Mouse (Mus musculus): Measurements from ENCODE around the gene Zfp568. TPM values are rescaled to one million over a fixed set of nuclear protein-coding genes. Genes with fewer than 3 reads are reported as not detected.

The Zfp568 gene
- polyA plus RNA-seq, 1 experiment from 2014 or later: 26.6 TPM

GRCm38 (mm10) chr7:30050882-30051548 lies 67.3 kb downstream of the Zfp568 start, which contains the start of gene Zfp14:
Zfp14 (minus strand) TSS chr7:30051380.
- peak within 1 kb of the TSS; percentile 73 for H3K27ac ChIP-seq (ENCODE audit: low read depth, low read length)
- WGBS: under 1% methylated on average over 40 of the region's 40 CpGs
- H3K4me3 ChIP-seq (ENCODE audit: low read length): peak within 1 kb of the TSS; percentile 78
- H3K27me3 ChIP-seq (ENCODE audit: control insufficient read depth, insufficient read depth, low read length): no peaks in the 10 kb centered on the region
- H3K4me1 ChIP-seq (ENCODE audit: control insufficient read depth, insufficient read depth, low read length): peaks cover 10% of the 10 kb centered on the region
- no peaks in the 10 kb centered on the region for H3K9me3 ChIP-seq (ENCODE audit: control insufficient read depth, low read length)
- peak within 1 kb of the TSS; percentile 84 for H3K4me2 ChIP-seq (replicated peaks; ENCODE audit: low read depth, low read length)
- ATAC-seq (ENCODE audit: low FRiP score, low TSS enrichment): peak; percentile 97
- peak within 1 kb of the TSS; percentile 66 for H3K9ac ChIP-seq (ENCODE audit: low read depth, low read length)
- peaks cover 4% of the 10 kb centered on the region for H3K36me3 ChIP-seq (ENCODE audit: control insufficient read depth, insufficient read depth, low read length)

GRCm38 (mm10) chr7:30053591-30053990 lies 69.8 kb downstream of the Zfp568 start:
- H3K27me3 ChIP-seq (ENCODE audit: control insufficient read depth, insufficient read depth, low read length): no peaks in the 10 kb centered on the region
- H3K9ac ChIP-seq (ENCODE audit: low read depth, low read length): no peak overlapping the region
- no peak overlapping the region for H3K27ac ChIP-seq (ENCODE audit: low read depth, low read length)
- no peak overlapping the region for H3K4me2 ChIP-seq (replicated peaks; ENCODE audit: low read depth, low read length)
- H3K36me3 ChIP-seq (ENCODE audit: control insufficient read depth, insufficient read depth, low read length): peaks cover 14% of the 10 kb centered on the region
- ATAC-seq (ENCODE audit: low FRiP score, low TSS enrichment): no peak
- no peak overlapping the region for H3K4me3 ChIP-seq (ENCODE audit: low read length)
- WGBS: 3% methylated on average over 3 of the region's 3 CpGs
- peaks cover 10% of the 10 kb centered on the region for H3K4me1 ChIP-seq (ENCODE audit: control insufficient read depth, insufficient read depth, low read length)
- H3K9me3 ChIP-seq (ENCODE audit: control insufficient read depth, low read length): no peaks in the 10 kb centered on the region

DNA sequence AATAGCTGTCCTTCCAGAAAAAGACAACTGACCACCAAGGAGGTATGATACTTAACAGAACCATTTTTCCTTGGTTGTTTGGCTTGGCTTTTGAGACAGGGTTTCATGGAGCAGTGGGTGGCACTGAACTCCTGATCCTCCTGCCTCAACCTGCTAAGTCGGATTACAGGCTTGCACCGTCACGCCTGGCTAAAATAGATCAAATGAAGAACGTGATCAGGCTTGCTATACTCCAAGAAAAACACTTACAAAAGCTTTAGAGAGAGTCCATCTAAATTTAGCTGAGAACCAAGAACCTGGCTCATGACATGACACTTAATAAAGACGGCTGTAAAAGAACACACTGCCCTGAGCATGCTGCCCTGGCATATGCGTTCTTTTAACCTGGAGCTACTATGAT lies 76.6 kb downstream of the Zfp568 start:
- H3K4me1 ChIP-seq (ENCODE audit: control insufficient read depth, insufficient read depth, low read length): no peaks in the 10 kb centered on the region
- no peaks in the 10 kb centered on the region for H3K9me3 ChIP-seq (ENCODE audit: control insufficient read depth, low read length)
- no peak overlapping the region for H3K27ac ChIP-seq (ENCODE audit: low read depth, low read length)
- H3K4me2 ChIP-seq (replicated peaks; ENCODE audit: low read depth, low read length): no peak overlapping the region
- no peaks in the 10 kb centered on the region for H3K27me3 ChIP-seq (ENCODE audit: control insufficient read depth, insufficient read depth, low read length)
- no peak for ATAC-seq (ENCODE audit: low FRiP score, low TSS enrichment)
- H3K9ac ChIP-seq (ENCODE audit: low read depth, low read length): no peak overlapping the region
- WGBS: 45% methylated on average over 6 of the region's 6 CpGs
- no peak overlapping the region for H3K4me3 ChIP-seq (ENCODE audit: low read length)
- H3K36me3 ChIP-seq (ENCODE audit: control insufficient read depth, insufficient read depth, low read length): peaks cover 24% of the 10 kb centered on the region

- Histone ChIP-seq H3K4me1 (ENCODE audit: control insufficient read depth, insufficient read depth, low read length) (no peaks in the 10 kb centered on the region), H3K36me3 (ENCODE audit: control insufficient read depth, insufficient read depth, low read length) (peaks cover 17% of the 10 kb centered on the region; the same call in 1 of the 2 replicates), H3K4me3 (ENCODE audit: low read length) (no peak overlapping the region), H3K4me2 (replicated peaks; ENCODE audit: low read depth, low read length) (no peak overlapping the region), H3K9ac (ENCODE audit: low read depth, low read length) (no peak overlapping the region), H3K27me3 (ENCODE audit: control insufficient read depth, insufficient read depth, low read length) (no peaks in the 10 kb centered on the region), H3K9me3 (ENCODE audit: control insufficient read depth, low read length) (no peaks in the 10 kb centered on the region), H3K27ac (ENCODE audit: low read depth, low read length) (no peak overlapping the region)
- no peak for ATAC-seq (ENCODE audit: low FRiP score, low TSS enrichment)
- WGBS: 95% methylated on average over 5 of the region's 5 CpGs
Observed at GRCm38 (mm10) chr7:30062478-30062877, 78.7 kb downstream of the Zfp568 start.

DNA sequence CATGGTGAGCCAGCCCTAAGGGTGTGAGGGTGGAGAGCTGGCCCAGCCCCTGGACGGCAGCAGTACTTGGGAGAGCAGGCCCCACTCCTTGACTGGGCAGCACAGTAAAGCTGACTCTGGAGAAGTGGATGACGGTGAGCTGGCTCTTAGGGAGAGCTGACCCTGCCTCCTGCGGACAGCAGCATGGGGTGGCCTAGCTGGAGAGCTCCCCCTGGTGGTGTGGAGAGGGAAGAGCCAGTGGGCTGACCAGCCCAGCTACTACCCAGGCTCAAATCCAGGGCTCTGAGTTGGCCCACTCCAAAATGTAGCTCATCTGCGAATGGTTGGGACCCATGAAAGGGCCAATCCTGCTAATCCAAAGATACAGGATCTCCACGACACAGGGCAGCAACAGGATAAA lies 80.9 kb downstream of the Zfp568 start:
- Histone ChIP-seq H3K4me1 (ENCODE audit: control insufficient read depth, insufficient read depth, low read length) (no peaks in the 10 kb centered on the region), H3K27me3 (ENCODE audit: control insufficient read depth, insufficient read depth, low read length) (no peaks in the 10 kb centered on the region), H3K9ac (ENCODE audit: low read depth, low read length) (no peak overlapping the region), H3K4me3 (ENCODE audit: low read length) (no peak overlapping the region), H3K36me3 (ENCODE audit: control insufficient read depth, insufficient read depth, low read length) (peaks cover 22% of the 10 kb centered on the region; the same call in 1 of the 2 replicates), H3K27ac (ENCODE audit: low read depth, low read length) (no peak overlapping the region), H3K9me3 (ENCODE audit: control insufficient read depth, low read length) (no peaks in the 10 kb centered on the region), H3K4me2 (replicated peaks; ENCODE audit: low read depth, low read length) (no peak overlapping the region)
- ATAC-seq (ENCODE audit: low FRiP score, low TSS enrichment): no peak
- WGBS: 88% methylated on average over 5 of the region's 5 CpGs

- Histone ChIP-seq H3K27ac (ENCODE audit: low read depth, low read length) (peak within 1 kb of the TSS; percentile 65; the same call in 1 of the 2 replicates), H3K4me1 (ENCODE audit: control insufficient read depth, insufficient read depth, low read length) (peaks cover 5% of the 10 kb centered on the region; the same call in 1 of the 2 replicates), H3K4me3 (ENCODE audit: low read length) (peak within 1 kb of the TSS; percentile 78), H3K9ac (ENCODE audit: low read depth, low read length) (peak within 1 kb of the TSS; percentile 80), H3K36me3 (ENCODE audit: control insufficient read depth, insufficient read depth, low read length) (peaks cover 13% of the 10 kb centered on the region; the same call in 1 of the 2 replicates), H3K9me3 (ENCODE audit: control insufficient read depth, low read length) (no peaks in the 10 kb centered on the region), H3K4me2 (replicated peaks; ENCODE audit: low read depth, low read length) (peak within 1 kb of the TSS; percentile 97), H3K27me3 (ENCODE audit: control insufficient read depth, insufficient read depth, low read length) (no peaks in the 10 kb centered on the region)
- ATAC-seq (ENCODE audit: low FRiP score, low TSS enrichment): peak; percentile 95
- WGBS: under 1% methylated on average over 50 of the region's 50 CpGs
Observed at GRCm38 (mm10) chr7:30072146-30073028, 88.6 kb downstream of the Zfp568 start, which contains the start of gene Zfp82. Zfp82 (minus strand) TSS chr7:30072900.

Other genes starting within 250 kb of the Zfp568 start
- 9.1 and 14.3 TPM in 2 replicates for gene Zfp84, start 215.4 kb upstream of the Zfp568 start, polyA plus RNA-seq (2014; fragmentation: Nextera tagmentation; extraction: Ambion mirVana)
- gene Zfp30, start 200.0 kb upstream of the Zfp568 start, polyA plus RNA-seq (2014; fragmentation: Nextera tagmentation; extraction: Ambion mirVana): 8.3 and 8.9 TPM in 2 replicates
- 4.9 and 12.3 TPM in 2 replicates for gene Zfp790, start 167.8 kb upstream of the Zfp568 start, polyA plus RNA-seq (2014; fragmentation: Nextera tagmentation; extraction: Ambion mirVana)
- 4.7 and 7.6 TPM in 2 replicates for gene Zfp940, start 130.3 kb upstream of the Zfp568 start, polyA plus RNA-seq (2014; fragmentation: Nextera tagmentation; extraction: Ambion mirVana)
- 7.2 and 9.1 TPM in 2 replicates for gene Zfp420, start 124.0 kb upstream of the Zfp568 start, polyA plus RNA-seq (2014; fragmentation: Nextera tagmentation; extraction: Ambion mirVana)
- 8.7 and 13.0 TPM in 2 replicates for gene Zfp27, start 77.4 kb upstream of the Zfp568 start, polyA plus RNA-seq (2014; fragmentation: Nextera tagmentation; extraction: Ambion mirVana)
- 5.7 and 7.2 TPM in 2 replicates for gene Zfp383, start 75.7 kb upstream of the Zfp568 start, polyA plus RNA-seq (2014; fragmentation: Nextera tagmentation; extraction: Ambion mirVana)
- gene Zfp74, start 29.9 kb upstream of the Zfp568 start, polyA plus RNA-seq (2014; fragmentation: Nextera tagmentation; extraction: Ambion mirVana): 7.2 and 11.0 TPM in 2 replicates
- 2.6 and 4.1 TPM in 2 replicates for gene Zfp14, start 67.4 kb downstream of the Zfp568 start, polyA plus RNA-seq (2014; fragmentation: Nextera tagmentation; extraction: Ambion mirVana)
- gene Zfp82, start 88.9 kb downstream of the Zfp568 start, polyA plus RNA-seq (2014; fragmentation: Nextera tagmentation; extraction: Ambion mirVana): 3.5 and 5.7 TPM in 2 replicates
- 0.58 and 1.9 TPM in 2 replicates for gene Gm26920, start 106.5 kb downstream of the Zfp568 start, polyA plus RNA-seq (2014; fragmentation: Nextera tagmentation; extraction: Ambion mirVana)
- 13.8 and 14.4 TPM in 2 replicates for gene Zfp566, start 106.6 kb downstream of the Zfp568 start, polyA plus RNA-seq (2014; fragmentation: Nextera tagmentation; extraction: Ambion mirVana)
- gene Zfp260, start 110.8 kb downstream of the Zfp568 start, polyA plus RNA-seq (2014; fragmentation: Nextera tagmentation; extraction: Ambion mirVana): 98.2 and 125 TPM in 2 replicates
- 5.2 and 6.1 TPM in 2 replicates for gene Zfp382, start 138.0 kb downstream of the Zfp568 start, polyA plus RNA-seq (2014; fragmentation: Nextera tagmentation; extraction: Ambion mirVana)
- 20.2 and 23.0 TPM in 2 replicates for gene Zfp146, start 185.8 kb downstream of the Zfp568 start, polyA plus RNA-seq (2014; fragmentation: Nextera tagmentation; extraction: Ambion mirVana)
- gene Cox7a1, start 200.2 kb downstream of the Zfp568 start, polyA plus RNA-seq (2014; fragmentation: Nextera tagmentation; extraction: Ambion mirVana): 4.5 TPM in 2 replicates
- 83.1 and 120 TPM in 2 replicates for gene Capns1, start 214.9 kb downstream of the Zfp568 start, polyA plus RNA-seq (2014; fragmentation: Nextera tagmentation; extraction: Ambion mirVana)
- 173 and 268 TPM in 2 replicates for gene Polr2i, start 248.0 kb downstream of the Zfp568 start, polyA plus RNA-seq (2014; fragmentation: Nextera tagmentation; extraction: Ambion mirVana)
- gene Tbcb, start 248.3 kb downstream of the Zfp568 start, polyA plus RNA-seq (2014; fragmentation: Nextera tagmentation; extraction: Ambion mirVana): 174 and 199 TPM in 2 replicates

Data from kidney, embryonic 14.5 days (tissue).